Mouse (Mus musculus): ENCODE measurements around the gene Ankmy1. TPM values are rescaled to one million over a fixed set of nuclear protein-coding genes. Genes with fewer than 3 reads are reported as not detected.
A peak's percentile ranks its signal among the peaks of the same experiment; 100 is the strongest.

Ankmy1 gene
- polyA plus RNA-seq, 1 experiment from 2014 or later, result 0.55 TPM

DNA sequence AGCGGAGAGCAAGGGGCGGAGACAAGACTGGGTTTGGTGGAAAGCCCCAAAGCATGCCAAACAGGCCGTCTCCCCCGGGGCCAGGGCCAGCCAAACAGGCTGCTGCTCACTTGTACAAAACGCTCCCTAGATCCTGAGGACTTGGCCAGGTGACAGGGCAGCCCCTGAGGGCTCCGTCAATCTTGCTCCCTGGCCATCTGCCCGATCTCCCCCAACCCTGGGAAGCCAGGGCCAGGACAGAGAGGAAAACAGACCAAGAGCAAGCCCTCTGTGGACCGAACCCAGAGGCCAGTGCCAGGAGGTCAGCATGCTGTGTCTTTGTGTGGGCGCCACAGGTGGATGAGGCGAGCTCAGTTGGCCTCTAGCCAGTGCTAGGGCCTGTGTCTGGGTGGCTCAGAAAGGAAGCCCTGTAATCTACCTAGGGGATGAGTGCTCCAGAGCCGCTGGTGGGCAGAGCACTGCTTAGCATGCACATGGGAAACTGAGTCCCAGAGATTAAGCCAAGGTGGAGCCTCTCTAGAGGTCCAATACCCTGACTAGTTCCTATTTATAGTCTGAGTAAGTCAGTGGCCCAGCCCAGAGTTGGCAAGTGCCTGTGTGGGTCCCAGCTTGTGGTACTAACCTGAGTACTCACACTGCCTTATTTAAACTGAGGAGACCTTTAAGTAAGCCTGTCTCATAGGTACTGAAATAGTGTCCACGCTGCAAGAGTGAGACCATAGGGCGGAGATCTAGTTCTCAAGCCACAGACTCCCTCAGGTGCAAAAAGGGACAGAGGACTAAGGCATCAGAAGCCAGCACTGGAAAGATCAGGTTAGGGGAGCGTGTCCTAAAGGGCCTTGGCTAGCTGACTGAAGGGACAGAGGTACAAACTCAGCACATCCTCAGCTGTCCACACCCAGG, 64.5 kb downstream of the Ankmy1 start:
- Histone ChIP-seq H3K27me3 (no peaks in the 10 kb centered on the region), H3K4me1 (peaks cover 17% of the 10 kb centered on the region), H3K4me3 (no peak overlapping the region), H3K9ac (0 out of 2 replicates have a peak overlapping the region, but pooled peaks have one; percentile 1), H3K9me3 (no peaks in the 10 kb centered on the region), H3K4me2 (replicated peaks) (no peak overlapping the region), H3K36me3 (peaks cover 23% of the 10 kb centered on the region; the same call in 1 of the 2 replicates), H3K27ac (no peak overlapping the region)
- no peak for ATAC-seq (ENCODE audit: insufficient number of reproducible peaks, insufficient read depth, low FRiP score, low TSS enrichment)
- 69% methylated on average over 14 of the region's 14 CpGs for WGBS

DNA sequence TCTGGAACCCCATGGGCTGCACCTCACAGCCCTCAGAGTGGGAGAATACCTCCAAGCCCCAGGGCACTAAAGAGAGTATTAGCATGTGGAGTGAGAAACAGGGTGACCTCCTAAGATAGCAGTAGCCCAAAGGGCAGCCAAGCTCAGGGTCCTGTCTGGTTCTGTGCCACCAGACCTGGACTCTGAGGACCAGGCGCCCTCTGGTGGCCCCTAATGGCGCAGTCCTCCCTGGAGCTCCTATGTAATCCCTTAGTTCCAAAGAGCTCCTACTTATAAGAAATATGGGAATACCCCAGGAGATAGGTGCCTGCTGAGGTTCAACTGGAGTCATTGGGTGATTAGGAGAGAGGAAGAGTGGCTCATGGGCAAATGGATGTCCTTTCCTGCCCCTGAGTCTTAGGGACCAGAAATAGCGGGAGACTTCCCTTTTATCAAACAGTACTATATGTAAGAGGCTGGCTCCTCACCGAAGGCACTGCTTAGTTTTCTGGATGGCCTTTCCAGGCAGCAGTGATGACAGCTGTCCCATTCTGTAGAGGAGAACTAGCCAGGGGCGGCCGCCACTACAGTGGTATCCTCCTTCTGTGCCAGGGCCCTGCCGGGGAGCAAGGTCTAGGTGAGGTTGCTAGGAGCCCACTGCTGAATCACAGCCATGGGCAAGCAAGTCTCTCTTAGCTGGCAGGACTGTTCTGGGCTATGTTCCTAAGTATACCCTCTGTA, 68.6 kb downstream of the Ankmy1 start:
- no peak overlapping the region for H3K9ac ChIP-seq
- H3K36me3 ChIP-seq, result peaks cover 23% of the 10 kb centered on the region; the same call in 1 of the 2 replicates

DNA sequence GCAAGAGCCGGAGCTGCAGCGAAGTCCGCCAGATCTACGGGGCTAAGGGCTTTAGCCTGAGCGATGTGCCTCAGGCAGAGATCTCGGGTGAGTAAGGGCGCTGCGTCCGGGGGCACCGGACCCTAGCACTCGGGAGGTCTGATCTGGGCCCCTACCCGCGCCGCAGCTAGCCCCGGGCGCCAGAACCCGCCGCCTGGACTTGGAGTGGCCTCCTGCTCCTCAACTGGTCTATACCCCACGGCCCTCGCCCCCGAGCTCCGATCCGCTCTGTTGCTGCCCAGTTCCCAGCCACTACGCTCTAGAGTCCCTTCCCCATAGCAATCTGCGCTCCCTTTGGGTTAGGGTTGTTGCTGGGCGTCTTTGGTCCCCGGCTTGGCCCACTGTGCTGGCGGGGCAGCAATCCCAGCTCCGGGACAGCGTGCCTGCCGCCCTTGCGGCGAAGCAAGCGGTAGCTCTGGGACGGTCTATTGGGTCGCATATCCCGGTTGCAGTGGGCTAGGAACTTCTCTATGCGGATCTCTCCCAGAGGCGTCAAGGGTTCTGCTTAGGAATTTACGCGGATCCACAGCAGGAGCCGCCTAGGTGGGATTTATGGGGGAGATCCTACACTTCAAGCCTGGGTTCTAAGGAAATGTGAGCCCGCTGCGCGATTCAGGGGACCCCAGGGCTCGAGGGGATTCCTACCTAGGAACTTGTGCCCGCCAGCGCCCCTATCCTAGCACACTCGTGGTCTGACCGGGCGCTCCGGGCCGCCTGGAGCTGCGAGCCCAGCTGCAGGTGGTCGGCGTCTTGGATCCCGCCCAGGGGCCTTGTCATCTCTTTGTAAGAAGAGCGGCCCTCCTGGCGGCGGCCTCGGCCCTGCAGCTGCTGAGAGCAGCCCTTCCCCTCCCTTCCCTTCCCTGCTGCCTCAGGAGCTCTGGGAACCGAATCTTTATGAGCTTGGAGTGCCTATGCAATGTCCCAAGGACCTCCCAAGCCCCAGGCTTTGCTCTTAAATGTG, 70.4 kb downstream of the Ankmy1 start:
- peak overlapping the region; percentile 91 for H3K9ac ChIP-seq
- peak overlapping the region; percentile 64 for H3K4me2 ChIP-seq (replicated peaks)
- WGBS, result 1% methylated on average over 62 of the region's 62 CpGs
- peaks cover 19% of the 10 kb centered on the region; the same call in 1 of the 2 replicates for H3K36me3 ChIP-seq
- H3K4me1 ChIP-seq, result peaks cover 21% of the 10 kb centered on the region
- no peaks in the 10 kb centered on the region for H3K27me3 ChIP-seq
- H3K27ac ChIP-seq, result peak overlapping the region; percentile 94
- no peaks in the 10 kb centered on the region for H3K9me3 ChIP-seq
- ATAC-seq (ENCODE audit: insufficient number of reproducible peaks, insufficient read depth, low FRiP score, low TSS enrichment), result peak; percentile 18
- peak overlapping the region; percentile 95 for H3K4me3 ChIP-seq

More for the DNA sequence above, 68.6 kb downstream of the Ankmy1 start:
- Histone ChIP-seq H3K9me3 (no peaks in the 10 kb centered on the region), H3K4me1 (peaks cover 27% of the 10 kb centered on the region), H3K4me2 (replicated peaks) (peak overlapping the region; percentile 64), H3K27me3 (no peaks in the 10 kb centered on the region), H3K4me3 (no peak overlapping the region), H3K27ac (no peak overlapping the region)
- no peak for ATAC-seq (ENCODE audit: insufficient number of reproducible peaks, insufficient read depth, low FRiP score, low TSS enrichment)
- 68% methylated on average over 7 of the region's 7 CpGs for WGBS

DNA sequence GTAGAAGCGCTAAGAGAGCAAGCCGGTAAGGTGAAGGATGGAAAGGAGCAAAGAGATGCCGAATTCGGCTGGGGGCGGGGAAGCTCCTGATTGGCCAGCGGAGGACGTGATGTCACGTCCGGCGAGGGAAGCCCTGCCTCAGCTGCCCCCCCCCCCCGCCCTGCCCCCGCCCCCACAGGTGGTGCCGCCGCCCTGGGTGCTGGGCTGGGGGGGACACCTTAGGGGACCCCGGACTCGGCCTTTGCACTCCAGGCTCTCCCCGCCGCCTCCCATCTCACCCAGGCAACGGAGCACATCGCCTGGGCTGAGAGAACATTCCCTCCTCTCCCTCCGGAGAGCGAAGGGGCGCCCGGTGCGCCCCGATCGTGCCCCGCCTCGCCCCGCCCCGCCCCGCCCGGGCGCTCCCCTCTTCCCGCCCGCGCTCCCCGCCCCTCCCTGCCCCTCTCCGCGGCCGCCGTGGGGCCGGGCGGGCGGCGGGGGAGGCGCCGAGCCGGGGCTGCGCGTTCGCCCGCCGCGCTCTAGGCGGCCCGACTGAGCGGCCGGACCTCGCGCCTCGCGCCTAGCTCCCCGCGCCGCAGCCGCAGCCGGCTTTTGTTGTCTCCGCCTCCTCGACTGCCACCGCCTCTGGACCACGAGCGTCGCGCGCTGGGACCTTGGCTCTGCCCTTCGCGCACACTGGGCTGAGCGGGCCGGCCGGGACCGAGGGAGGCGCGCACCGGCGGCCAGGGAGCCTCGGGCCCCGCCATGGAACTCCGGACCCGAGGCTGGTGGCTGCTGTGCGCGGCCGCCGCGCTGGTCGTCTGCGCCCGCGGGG, 71.3 kb downstream of the Ankmy1 start, which contains the start of gene Gpc1:
Gene Gpc1 (plus strand): TSS at position 458 of the 814 bp plus-strand sequence.
- H3K4me3 ChIP-seq, result peak within 1 kb of the TSS; percentile 95
- no peaks in the 10 kb centered on the region for H3K9me3 ChIP-seq
- WGBS, result under 1% methylated on average over 65 of the region's 99 CpGs
- H3K36me3 ChIP-seq, result peaks cover 15% of the 10 kb centered on the region; the same call in 1 of the 2 replicates
- H3K4me1 ChIP-seq, result peaks cover 21% of the 10 kb centered on the region
- H3K27ac ChIP-seq, result peak within 1 kb of the TSS; percentile 94
- peak within 1 kb of the TSS; percentile 64 for H3K4me2 ChIP-seq (replicated peaks)
- H3K9ac ChIP-seq, result peak within 1 kb of the TSS; percentile 91
- ATAC-seq (ENCODE audit: insufficient number of reproducible peaks, insufficient read depth, low FRiP score, low TSS enrichment), result peak; percentile 64
- H3K27me3 ChIP-seq, result no peaks in the 10 kb centered on the region

DNA sequence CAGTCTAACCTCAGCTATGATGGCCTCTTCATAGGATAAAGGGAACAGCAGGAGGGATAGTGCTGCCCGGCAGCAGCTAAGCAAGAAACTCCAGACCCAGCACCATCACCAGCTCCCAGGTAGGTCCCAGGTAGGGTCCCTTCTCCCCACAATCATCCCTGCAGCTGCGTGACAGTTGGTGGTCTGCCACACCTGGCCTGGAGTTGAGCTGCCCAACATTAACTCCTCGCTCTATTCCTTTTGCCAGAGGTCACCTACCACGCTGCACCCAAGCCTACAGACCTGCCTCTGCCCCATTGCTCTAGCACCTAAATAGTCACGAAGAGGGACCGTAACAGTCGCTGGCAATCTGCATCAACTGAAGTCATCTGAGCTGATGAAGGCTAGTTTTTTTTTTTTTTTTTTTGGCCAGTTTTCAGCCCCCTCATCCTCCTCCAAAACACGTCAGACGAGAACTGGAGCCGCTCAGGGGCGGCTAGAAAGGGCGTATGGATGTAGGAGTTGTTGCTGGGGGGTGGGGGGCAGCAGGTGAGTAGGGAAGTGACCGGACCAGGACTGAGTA, 72.0 kb downstream of the Ankmy1 start:
- Histone ChIP-seq H3K9me3 (no peaks in the 10 kb centered on the region), H3K9ac (peak overlapping the region; percentile 91; the same call in 1 of the 2 replicates), H3K27me3 (no peaks in the 10 kb centered on the region), H3K4me2 (replicated peaks) (peak overlapping the region; percentile 64), H3K4me1 (peaks cover 21% of the 10 kb centered on the region), H3K36me3 (peaks cover 10% of the 10 kb centered on the region; the same call in 1 of the 2 replicates), H3K4me3 (peak overlapping the region; percentile 95), H3K27ac (peak overlapping the region; percentile 94; the same call in 1 of the 2 replicates)
- 5% methylated on average over 13 of the region's 13 CpGs for WGBS
- ATAC-seq (ENCODE audit: insufficient number of reproducible peaks, insufficient read depth, low FRiP score, low TSS enrichment), result no peak; the same call in 1 of the 2 replicates

DNA sequence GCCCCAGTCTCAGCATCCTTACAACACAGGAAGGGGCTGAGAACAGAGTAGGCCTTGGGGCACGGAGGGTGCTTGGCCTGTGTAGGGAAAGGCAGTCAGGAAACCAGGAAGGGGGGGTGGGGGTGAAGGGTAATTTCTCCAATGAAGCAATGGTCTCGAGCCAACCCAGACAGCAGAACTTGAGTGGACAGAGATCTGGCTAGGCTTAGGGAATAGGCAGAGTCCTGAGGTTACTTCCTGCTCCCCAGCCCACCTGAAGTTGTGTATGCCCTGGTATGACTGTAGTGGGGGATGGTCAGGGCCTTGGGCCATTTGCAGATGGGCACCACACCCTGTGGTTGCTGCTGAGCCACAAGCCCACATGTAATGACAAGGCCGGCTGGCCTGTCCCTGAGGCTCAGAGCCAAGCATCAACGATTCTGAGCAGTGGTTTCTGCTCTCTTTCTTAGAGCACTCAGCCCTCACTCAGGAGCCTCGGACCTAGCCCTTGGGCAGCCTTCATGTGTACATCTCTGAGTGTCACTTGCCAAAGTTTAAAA, 86.9 kb downstream of the Ankmy1 start:
- no peak overlapping the region for H3K4me3 ChIP-seq
- no peaks in the 10 kb centered on the region for H3K27me3 ChIP-seq
- no peak overlapping the region; the same call in 1 of the 2 replicates for H3K27ac ChIP-seq
- peaks cover 15% of the 10 kb centered on the region for H3K4me1 ChIP-seq
- no peak overlapping the region for H3K9ac ChIP-seq
- no peaks in the 10 kb centered on the region for H3K9me3 ChIP-seq
- 61% methylated on average over 5 of the region's 5 CpGs for WGBS
- no peak for ATAC-seq (ENCODE audit: insufficient number of reproducible peaks, insufficient read depth, low FRiP score, low TSS enrichment)
- H3K4me2 ChIP-seq (replicated peaks), result no peak overlapping the region
- H3K36me3 ChIP-seq, result no peaks in the 10 kb centered on the region

DNA sequence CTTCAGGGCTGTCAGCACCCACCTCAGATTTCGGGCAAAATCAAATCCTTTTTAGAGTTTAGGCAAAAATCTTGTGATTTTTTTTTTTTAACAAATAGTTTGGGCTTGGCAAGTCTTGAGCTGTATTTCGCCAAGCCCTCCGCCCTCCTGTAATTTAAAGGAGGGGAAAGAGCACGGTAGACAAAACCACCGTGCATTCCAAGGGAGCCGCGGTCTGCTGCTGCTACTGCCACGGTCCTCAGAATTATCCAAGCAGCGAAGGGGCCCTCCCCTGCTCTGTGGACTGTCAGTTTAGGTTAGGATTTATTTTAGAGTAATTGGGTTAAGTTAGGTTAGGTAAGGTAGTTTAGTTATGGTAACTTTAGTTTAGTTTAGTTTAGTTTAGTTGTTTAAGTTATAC, 87.6 kb downstream of the Ankmy1 start:
- H3K4me2 ChIP-seq (replicated peaks), result no peak overlapping the region
- WGBS, result 45% methylated on average over 9 of the region's 9 CpGs
- no peaks in the 10 kb centered on the region for H3K9me3 ChIP-seq
- H3K4me1 ChIP-seq, result peaks cover 15% of the 10 kb centered on the region
- peak overlapping the region; percentile 76 for H3K27ac ChIP-seq
- H3K36me3 ChIP-seq, result no peaks in the 10 kb centered on the region
- H3K9ac ChIP-seq, result no peak overlapping the region
- no peak for ATAC-seq (ENCODE audit: insufficient number of reproducible peaks, insufficient read depth, low FRiP score, low TSS enrichment)
- H3K27me3 ChIP-seq, result no peaks in the 10 kb centered on the region
- H3K4me3 ChIP-seq, result no peak overlapping the region

DNA sequence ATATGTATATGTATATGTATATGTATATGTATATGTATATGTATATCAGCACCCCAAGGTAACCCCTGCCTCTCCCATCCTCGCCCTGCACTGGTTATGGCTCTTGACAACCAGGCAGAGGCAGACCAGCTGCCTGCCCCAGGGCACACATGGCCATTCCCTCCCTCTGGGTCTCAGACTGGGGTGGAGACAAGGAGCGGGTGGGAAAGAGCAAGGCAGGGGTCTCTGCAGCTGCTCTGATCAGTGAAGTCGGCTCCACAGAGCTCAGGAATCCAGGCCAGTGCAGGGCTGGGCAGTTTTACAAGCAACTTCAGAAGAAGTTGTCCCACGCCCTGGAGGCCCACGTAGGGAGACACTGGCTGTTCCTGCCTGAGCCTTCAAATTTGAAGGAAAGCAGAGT, 88.4 kb downstream of the Ankmy1 start:
- Histone ChIP-seq H3K4me1 (peaks cover 15% of the 10 kb centered on the region), H3K4me2 (replicated peaks) (no peak overlapping the region), H3K27ac (no peak overlapping the region), H3K9me3 (no peaks in the 10 kb centered on the region), H3K9ac (no peak overlapping the region), H3K27me3 (no peaks in the 10 kb centered on the region), H3K36me3 (no peaks in the 10 kb centered on the region), H3K4me3 (no peak overlapping the region)
- no peak for ATAC-seq (ENCODE audit: insufficient number of reproducible peaks, insufficient read depth, low FRiP score, low TSS enrichment)
- 56% methylated on average over 5 of the region's 5 CpGs for WGBS

Measured in embryonic facial prominence, embryonic 12.5 days (tissue).